21 mouse cellular contexts compared by ENCODE assay signal in the genomic region with DNA sequence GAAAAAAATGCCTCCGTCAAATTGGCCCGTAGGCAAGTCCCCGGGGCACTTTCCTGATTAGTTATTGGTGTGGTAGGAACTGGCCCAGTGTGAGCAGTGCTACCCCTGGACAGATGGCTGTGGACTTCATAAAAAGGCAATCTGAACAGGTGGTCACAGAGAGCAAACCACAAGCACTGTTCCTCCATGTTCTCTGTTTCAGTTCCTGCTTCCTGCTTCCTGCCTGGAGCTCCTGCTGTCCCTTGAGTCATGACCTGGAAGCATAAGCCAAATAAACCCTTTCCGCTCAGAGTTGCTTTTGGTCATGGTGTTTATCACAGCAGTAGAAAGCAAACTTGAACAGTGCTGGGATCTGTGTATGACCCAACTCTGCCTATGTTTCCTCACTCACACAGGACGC. TPM values are rescaled to one million over a fixed set of nuclear protein-coding genes. Genes with fewer than 3 reads are reported as not detected.
A peak's percentile ranks its signal among the peaks of the same experiment; 100 is the strongest.
DNase-seq lines count a peak whose midpoint lies in the region; ATAC-seq and TF ChIP-seq lines count a peak whose summit lies in the region.
"Had no signal": no experiment of that assay in that cellular context is flagged by ENCODE, and none has a peak within 500 bp of the region (broad histone marks: within the 10 kb centered on the region; RNA-seq: fewer than 3 reads in every experiment).

No protein-coding gene starts in this region.

- no peaks in the 10 kb centered on the region for H3K79me2 ChIP-seq in liver, adult 2 months (ENCODE audit: control insufficient read depth, insufficient read depth, low read length)

- no peak for TF ChIP-seq CTCF in liver, adult 2 months (IDR thresholded peaks at IDR 0.05; ENCODE audit: low read depth, low read length)
- TF ChIP-seq CTCF in liver, postnatal 0 days (IDR thresholded peaks at IDR 0.05; ENCODE audit: low read depth): no peak

- ATAC-seq in liver, postnatal 0 days: no peak
- ATAC-seq in granulocyte monocyte progenitor cell, adult 5-6 weeks (replicated peaks; ENCODE audit: poor library complexity, severe bottlenecking): peak; percentile 43
- no peak for ATAC-seq in hindbrain, embryonic 15.5 days (ENCODE audit: low FRiP score, low read depth)
- no peak for ATAC-seq in midbrain, embryonic 15.5 days (replicated peaks)
- ATAC-seq: forebrain, embryonic 13.5 days had no signal

- H3K4me3 ChIP-seq in liver, adult 2 months (ENCODE audit: insufficient read depth, low read depth, low read length): no peak overlapping the region
- H3K4me3 ChIP-seq in liver, postnatal 0 days (ENCODE audit: low read depth, low read length): no peak overlapping the region
- no peak overlapping the region for H3K4me3 ChIP-seq in hindbrain, embryonic 15.5 days
- no peak overlapping the region for H3K4me3 ChIP-seq in midbrain, embryonic 15.5 days
- H3K4me3 ChIP-seq: forebrain, embryonic 13.5 days; heart, embryonic 10.5 days; left cerebral cortex, adult 2 months; limb, embryonic 13.5 days had no signal

- TF ChIP-seq EP300 in liver, postnatal 0 days (IDR thresholded peaks at IDR 0.05; ENCODE audit: low read depth): no peak

- 90% methylated on average over 5 of the region's 5 CpGs for WGBS in liver, adult 2 months
- 79% methylated on average over 5 of the region's 5 CpGs for WGBS in liver, postnatal 0 days (ENCODE audit: insufficient replicate concordance)
- WGBS in hindbrain, embryonic 15.5 days: 75% methylated on average over 5 of the region's 5 CpGs
- 77% methylated on average over 5 of the region's 5 CpGs for WGBS in midbrain, embryonic 15.5 days

- peak; percentile 4 for DNase-seq in liver, adult 2 months (ENCODE audit: extremely low read depth, low read depth, low spot score)
- no peak for DNase-seq in liver, postnatal 0 days
- no peak for DNase-seq in left cerebral cortex, postnatal 36 days (ENCODE audit: low spot score in 2 of 2)
- DNase-seq in gastrocnemius, postnatal 10 days: no peak
- no peak for DNase-seq in left cerebral cortex, postnatal 4 days
- DNase-seq: B cell, adult 2 months; cerebellum, adult 18-20 months; cerebellum, postnatal 36 days; kidney, adult 2 months; kidney, postnatal 10 days; lung, postnatal 10 days; thymus, postnatal 14 days had no signal

- H3K4me1 ChIP-seq in liver, adult 2 months (ENCODE audit: control insufficient read depth, insufficient read depth, low read length): no peaks in the 10 kb centered on the region
- no peaks in the 10 kb centered on the region for H3K4me1 ChIP-seq in liver, postnatal 0 days (ENCODE audit: insufficient read depth)
- peaks cover 52% of the 10 kb centered on the region for H3K4me1 ChIP-seq in hindbrain, embryonic 15.5 days (replicated peaks)
- peaks cover 24% of the 10 kb centered on the region for H3K4me1 ChIP-seq in midbrain, embryonic 15.5 days
- H3K4me1 ChIP-seq: limb, embryonic 13.5 days had no signal

- no peaks in the 10 kb centered on the region; the same call in 1 of the 2 replicates for H3K27me3 ChIP-seq in liver, adult 2 months (ENCODE audit: control insufficient read depth, insufficient read depth, low read length)
- H3K27me3 ChIP-seq in liver, postnatal 0 days (ENCODE audit: insufficient read depth, low read length): no peaks in the 10 kb centered on the region
- H3K27me3 ChIP-seq in hindbrain, embryonic 15.5 days: no peaks in the 10 kb centered on the region
- H3K27me3 ChIP-seq in midbrain, embryonic 15.5 days (replicated peaks): no peaks in the 10 kb centered on the region
- H3K27me3 ChIP-seq: forebrain, embryonic 13.5 days; limb, embryonic 13.5 days had no signal

- no peak overlapping the region for H3K4me2 ChIP-seq in liver, postnatal 0 days (ENCODE audit: low read depth, low read length)
- H3K4me2 ChIP-seq in hindbrain, embryonic 15.5 days: no peak overlapping the region
- no peak overlapping the region for H3K4me2 ChIP-seq in midbrain, embryonic 15.5 days
- H3K4me2 ChIP-seq: forebrain, embryonic 13.5 days; limb, embryonic 13.5 days had no signal

- no peaks in the 10 kb centered on the region for H3K36me3 ChIP-seq in liver, adult 2 months (ENCODE audit: control insufficient read depth, insufficient read depth, low read length)
- H3K36me3 ChIP-seq in liver, postnatal 0 days (replicated peaks; ENCODE audit: insufficient read depth, low read length): no peaks in the 10 kb centered on the region
- no peaks in the 10 kb centered on the region for H3K36me3 ChIP-seq in hindbrain, embryonic 15.5 days
- no peaks in the 10 kb centered on the region for H3K36me3 ChIP-seq in midbrain, embryonic 15.5 days (replicated peaks)
- H3K36me3 ChIP-seq: heart, embryonic 10.5 days; limb, embryonic 13.5 days had no signal

- TF ChIP-seq POLR2A in liver, adult 2 months (IDR thresholded peaks at IDR 0.05; ENCODE audit: extremely low read depth, insufficient read depth, low read length): no peak

- intact Hi-C loops in left cerebral cortex, postnatal 36 days (cut with DNase I): loop anchor here (5.0 kb wide), 1 partner anchor 57 kb away; no protein-coding TSS in a partner anchor
- intact Hi-C loops in left cerebral cortex, postnatal 4 days (cut with DNase I): no loop called here

- H3K27ac ChIP-seq in liver, adult 2 months (replicated peaks; ENCODE audit: insufficient read depth, low read depth, low read length): no peak overlapping the region
- no peak overlapping the region for H3K27ac ChIP-seq in liver, postnatal 0 days (ENCODE audit: low read depth)
- peak overlapping the region; percentile 77 for H3K27ac ChIP-seq in hindbrain, embryonic 15.5 days (replicated peaks)
- peak overlapping the region; percentile 60 for H3K27ac ChIP-seq in midbrain, embryonic 15.5 days
- H3K27ac ChIP-seq: heart, embryonic 10.5 days; left cerebral cortex, adult 2 months; limb, embryonic 13.5 days; liver, embryonic 14.5 days had no signal

- no peaks in the 10 kb centered on the region for H3K9me3 ChIP-seq in liver, postnatal 0 days (ENCODE audit: low read length)
- H3K9me3 ChIP-seq in hindbrain, embryonic 15.5 days: no peaks in the 10 kb centered on the region
- no peaks in the 10 kb centered on the region for H3K9me3 ChIP-seq in midbrain, embryonic 15.5 days
- H3K9me3 ChIP-seq: forebrain, embryonic 13.5 days; heart, embryonic 10.5 days; limb, embryonic 13.5 days had no signal

- no peak overlapping the region for H3K9ac ChIP-seq in liver, adult 2 months (ENCODE audit: low read depth, low read length)
- no peak overlapping the region for H3K9ac ChIP-seq in liver, postnatal 0 days (replicated peaks)
- no peak overlapping the region for H3K9ac ChIP-seq in hindbrain, embryonic 15.5 days
- no peak overlapping the region for H3K9ac ChIP-seq in midbrain, embryonic 15.5 days
- H3K9ac ChIP-seq: forebrain, embryonic 13.5 days; limb, embryonic 13.5 days; liver, embryonic 14.5 days had no signal

RNA-seq across cellular contexts. Expression of gene Rtn1, which starts 44.3 kb away (rescaled TPM):
- total RNA-seq in liver, adult 2 months (2014; rRNA removed): 0.46 and 0.47 TPM in 2 replicates
- 0.76 and 1.4 TPM in 2 replicates for polyA plus RNA-seq in liver, adult 2 months (2012; rRNA removed)
- polyA plus RNA-seq in liver, postnatal 0 days (2015; fragmentation: Nextera tagmentation; extraction: Ambion mirVana): 0.85 and 1.5 TPM in 2 replicates
- total RNA-seq in granulocyte monocyte progenitor cell, adult 5-6 weeks (2014; fragmentation: Nextera tagmentation): not detected in 2 replicates
- total RNA-seq in granulocyte monocyte progenitor cell, adult 5-6 weeks (2017): not detected in 2 replicates
- 2,935 and 3,200 TPM in 2 replicates for polyA plus RNA-seq in hindbrain, embryonic 15.5 days (2015; fragmentation: Nextera tagmentation; extraction: Ambion mirVana)
- polyA plus RNA-seq in midbrain, embryonic 15.5 days (2015; fragmentation: Nextera tagmentation; extraction: Ambion mirVana): 3,115 and 3,141 TPM in 2 replicates
- total RNA-seq in left cerebral cortex, postnatal 36 days (2021): 1,000 to 10,000 TPM; 1,443 to 1,537 TPM
- total RNA-seq in gastrocnemius, postnatal 10 days (2021): 1 to 10 TPM; 6.0 to 7.1 TPM
- total RNA-seq in left cerebral cortex, postnatal 4 days (2021): 1,000 to 10,000 TPM; 1,597 to 1,728 TPM
- total RNA-seq: megakaryocyte-erythroid progenitor cell, adult 5-6 weeks had no signal

Comparison
In these comparisons a context has a peak if more than half of its experiments do, and no peak if none do; other contexts are left out.
1. H3K27ac ChIP-seq: peak in hindbrain, embryonic 15.5 days (single experiment) and midbrain, embryonic 15.5 days (single experiment); none in liver, adult 2 months (single experiment) and liver, postnatal 0 days (single experiment).
2. RNA of gene Rtn1, which starts 44.3 kb away (total RNA-seq): 1,597 to 1,728 TPM in left cerebral cortex, postnatal 4 days and 1,443 to 1,537 TPM in left cerebral cortex, postnatal 36 days; 6.0 to 7.1 TPM in gastrocnemius, postnatal 10 days, 0.46 to 0.47 TPM in liver, adult 2 months and not detected in granulocyte monocyte progenitor cell, adult 5-6 weeks; every median in the first group is over 100 times any median in the second.